Mouse (Mus musculus): ENCODE measurements at regions not wholly inside any gene's neighbourhood (a gene's known extent, or its start where the extent isn't known, plus 50 kb on each side); places are given as distances from the start of the nearest gene placed in this dataset.

DNA sequence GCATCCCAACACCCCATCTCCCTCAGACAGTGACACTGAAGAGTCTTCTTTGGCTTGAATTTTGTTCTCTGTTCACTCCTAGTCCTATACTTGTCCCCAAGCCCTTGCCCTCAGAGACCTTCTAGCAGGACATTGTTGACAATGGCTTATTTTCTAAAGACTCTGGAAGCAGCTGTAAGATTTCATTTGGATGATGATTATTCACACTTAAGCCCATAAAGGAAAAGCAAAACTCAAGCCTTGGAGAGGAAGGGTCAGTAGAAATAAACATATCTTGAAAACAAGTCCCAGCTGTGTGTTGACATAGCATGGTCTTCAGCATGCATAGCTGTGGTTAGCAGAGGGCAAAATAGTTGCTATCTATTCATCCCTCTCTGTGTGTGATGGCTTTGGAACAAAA, 59.9 kb upstream of the Cdh11 start:
- no peak for DNase-seq (ENCODE audit: low read depth, low spot score)

DNA sequence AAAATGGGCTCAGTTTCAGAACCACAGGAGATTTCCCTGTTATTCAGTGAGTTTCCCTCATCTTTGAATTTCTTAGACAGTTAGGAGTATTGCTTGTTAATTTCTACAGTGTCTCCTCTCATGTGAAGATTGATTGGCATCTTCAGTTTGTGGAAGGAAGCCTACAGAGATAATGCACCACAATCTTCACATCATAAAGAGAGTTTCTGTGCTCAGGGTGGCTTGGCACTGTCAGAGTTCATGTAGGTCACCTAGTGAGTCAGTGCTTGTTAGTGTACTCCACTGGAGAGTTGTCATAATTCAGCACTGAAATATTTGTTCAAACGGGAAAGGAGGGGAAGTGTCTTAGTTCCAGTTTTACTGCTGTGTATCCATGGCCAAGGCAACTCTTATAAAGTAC, 74.6 kb upstream of the Cdh11 start:
- DNase-seq (ENCODE audit: low read depth, low spot score): no peak

DNA sequence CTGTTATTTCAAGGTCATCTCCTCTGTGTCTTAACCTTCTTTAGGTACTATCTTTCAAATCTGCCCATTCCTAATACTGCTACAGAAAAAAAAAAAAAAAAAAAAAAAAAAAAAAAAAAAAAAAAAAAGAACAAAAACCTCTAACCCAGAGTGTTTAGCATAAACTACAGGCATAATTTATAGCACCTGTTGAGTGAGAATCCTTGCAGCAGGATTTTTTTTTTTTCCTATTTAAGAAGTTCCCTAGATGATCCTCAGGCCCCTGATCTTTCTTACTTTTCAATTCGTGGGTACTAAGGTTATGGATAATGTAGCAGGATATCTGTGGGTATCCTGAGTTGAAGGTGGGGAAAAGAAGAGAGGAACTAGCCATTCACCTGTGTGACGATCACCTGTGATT, 114.1 kb upstream of the Cdh11 start:
- no peak for DNase-seq (ENCODE audit: low read depth, low spot score)

DNA sequence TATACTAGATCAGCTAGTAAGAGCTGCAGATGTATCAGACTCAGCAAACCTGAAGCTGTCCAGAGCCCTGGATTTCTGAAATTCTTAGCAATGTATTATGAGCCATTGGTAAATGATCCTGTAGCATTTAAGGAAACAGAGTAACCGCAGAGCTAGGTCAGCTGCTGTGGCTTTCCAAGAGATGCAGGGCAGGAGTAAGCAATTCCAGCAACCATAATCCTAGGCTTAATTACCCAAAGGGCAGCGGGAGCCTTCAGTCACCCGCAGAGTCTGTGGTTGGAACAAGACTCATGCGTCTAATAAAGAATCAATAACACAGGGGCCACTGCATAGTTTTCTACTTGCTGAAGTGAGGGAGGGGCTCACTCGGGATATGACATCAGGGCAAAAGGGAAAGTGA, 115.2 kb upstream of the Cdh11 start:
- no peak for DNase-seq (ENCODE audit: low read depth, low spot score)

DNA sequence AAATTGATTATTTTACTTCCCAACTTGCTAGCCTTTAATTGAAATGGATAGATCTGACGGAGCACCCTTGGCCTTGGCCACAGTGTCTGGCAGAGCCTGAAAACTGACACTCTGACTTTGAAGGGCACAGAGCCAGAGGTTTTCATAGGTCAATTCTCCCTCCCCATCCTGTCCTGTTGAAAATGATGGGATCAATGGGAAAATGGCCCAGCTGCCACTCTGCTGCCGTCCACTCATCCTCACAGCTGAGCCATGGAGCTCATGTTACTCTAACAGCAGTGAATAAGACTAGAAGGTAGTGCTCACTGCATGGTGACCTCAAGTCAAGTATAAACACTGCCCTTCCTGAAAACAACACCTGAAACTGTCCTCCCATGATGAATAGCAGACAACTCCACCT, 122.0 kb upstream of the Cdh11 start:
- no peak for DNase-seq (ENCODE audit: low read depth, low spot score)

DNA sequence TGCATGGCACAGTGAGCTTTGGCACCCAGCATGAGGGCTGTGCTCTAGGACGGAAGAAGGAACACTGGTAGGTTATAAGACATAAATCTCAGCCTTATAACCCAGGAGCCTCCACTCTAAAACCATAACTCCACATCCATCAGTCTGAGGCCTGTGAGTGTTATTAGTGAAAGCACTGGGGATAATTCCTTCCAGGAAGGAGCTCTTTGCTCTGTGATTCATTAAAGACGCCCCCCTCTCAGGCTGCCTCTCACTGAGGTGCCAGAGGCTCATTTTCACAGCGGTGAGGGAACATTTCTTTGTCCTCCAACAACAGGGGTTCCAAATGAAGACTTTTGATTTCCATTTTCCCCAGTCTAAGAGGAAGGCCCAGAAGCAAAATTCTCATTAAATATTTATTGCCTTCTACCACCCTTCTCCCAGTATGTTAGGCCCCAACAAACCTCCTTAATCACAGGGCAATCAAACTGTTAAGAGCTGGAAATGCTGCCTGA, 145.9 kb upstream of the Cdh11 start:
- DNase-seq (ENCODE audit: low read depth, low spot score): no peak

DNA sequence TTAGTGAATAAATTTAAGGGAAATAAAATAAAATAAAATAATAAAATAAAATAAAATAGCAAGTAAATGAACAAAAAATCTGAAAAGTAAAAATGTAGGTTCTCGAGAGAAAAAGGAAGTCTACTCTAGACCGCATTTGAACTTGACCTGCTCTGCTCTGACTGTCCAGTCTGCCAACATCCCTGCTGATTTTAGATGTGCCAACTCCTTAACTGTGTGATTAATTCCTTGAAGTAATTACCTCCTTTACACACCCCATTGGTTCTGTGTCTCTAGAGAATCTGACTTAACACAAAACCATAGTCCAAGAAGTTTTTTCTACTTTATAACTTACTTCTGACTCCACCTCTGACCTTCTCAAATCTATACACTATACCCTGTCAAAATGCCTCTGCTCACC, 153.3 kb upstream of the Cdh11 start:
- DNase-seq (ENCODE audit: low read depth, low spot score): no peak

DNA sequence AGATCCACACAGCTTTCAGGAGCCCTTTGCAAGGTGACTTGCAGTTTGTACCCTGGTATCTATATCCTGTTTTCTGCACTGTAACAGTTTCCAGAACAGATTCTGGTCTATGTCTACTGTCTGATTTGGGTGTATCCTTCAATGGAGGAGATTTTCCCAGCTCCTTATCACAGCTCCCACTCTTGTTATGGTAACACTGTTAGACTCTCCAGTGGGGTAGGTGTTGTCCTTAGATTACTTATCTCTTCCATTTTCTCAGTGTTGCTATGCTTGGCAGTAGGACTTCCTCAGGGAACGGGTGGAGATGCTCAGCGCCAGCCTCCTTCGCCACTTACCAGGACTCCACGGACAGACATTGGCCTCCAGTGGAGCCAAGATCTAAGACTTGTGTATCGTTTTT, 160.1 kb upstream of the Cdh11 start:
- DNase-seq (ENCODE audit: low read depth, low spot score): peak; percentile 9

DNA sequence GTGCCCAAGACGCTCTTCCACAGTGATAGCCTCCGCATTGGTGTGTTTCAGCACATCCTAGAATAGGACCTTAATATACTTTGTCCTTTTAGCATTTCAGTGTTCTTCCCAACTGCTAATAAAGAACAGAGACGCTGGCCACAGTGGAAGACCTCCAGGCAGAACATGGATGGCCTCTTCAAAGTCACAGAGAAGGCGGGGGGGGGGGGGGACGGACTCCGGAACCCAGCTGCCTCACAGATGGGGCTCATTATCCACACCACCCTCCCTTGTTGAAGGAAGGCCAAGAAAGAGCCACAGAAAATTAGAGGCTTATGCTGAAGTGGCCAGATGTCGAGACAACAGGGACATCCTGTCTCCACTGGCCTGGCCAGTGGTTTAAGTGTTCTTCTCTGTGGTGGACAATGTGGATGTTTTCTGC, 192.7 kb upstream of the Cdh11 start:
- no peak for DNase-seq (ENCODE audit: low read depth, low spot score)

DNA sequence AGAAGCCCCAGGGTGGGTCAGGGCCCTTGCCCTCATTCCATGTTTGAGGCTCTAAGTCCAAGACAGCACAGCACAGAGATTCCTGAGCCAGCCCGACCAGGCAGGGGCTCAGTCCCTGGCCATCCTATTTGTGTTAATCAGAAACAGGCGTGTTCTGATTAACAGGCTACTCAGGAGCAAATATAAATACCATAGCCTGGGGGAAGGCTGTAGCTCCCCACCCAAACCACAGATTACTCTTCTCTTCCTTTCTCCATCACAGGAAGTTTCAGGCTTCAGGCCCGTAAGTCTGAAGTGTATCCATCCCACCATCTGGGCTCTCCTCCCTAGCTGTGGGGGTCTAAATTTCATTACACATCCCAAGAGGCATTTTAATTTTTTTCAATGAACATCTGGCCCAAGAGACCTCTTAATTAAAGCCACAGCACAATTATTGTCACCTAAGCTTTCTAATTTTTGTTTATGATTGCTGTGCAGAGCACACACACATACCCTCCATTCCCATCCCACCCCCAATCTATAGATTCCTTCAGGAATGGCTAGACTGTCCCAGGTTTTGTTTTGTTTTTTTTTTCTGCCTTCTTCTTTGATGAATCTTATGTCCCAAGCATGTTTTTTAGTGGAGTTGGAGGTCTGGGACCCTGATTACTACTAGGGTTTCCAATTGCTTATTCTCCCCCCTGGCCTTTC, 197.9 kb upstream of the Cdh11 start:
- no peak for DNase-seq (ENCODE audit: low read depth, low spot score)

DNA sequence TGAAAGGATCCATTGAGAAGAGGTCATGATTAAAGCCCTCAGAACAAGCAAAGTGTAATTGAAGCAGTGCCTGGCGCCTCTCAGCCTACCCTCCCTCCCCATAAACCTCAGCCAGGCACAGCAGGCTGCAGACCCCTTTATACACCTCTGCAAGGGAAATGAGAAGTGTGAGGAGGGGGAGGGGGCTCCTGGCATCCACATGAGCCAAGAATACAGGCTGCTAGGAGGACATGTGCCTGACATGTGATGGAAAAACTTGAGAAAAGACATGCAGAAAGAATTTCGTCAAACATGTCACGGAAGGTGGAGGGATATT, 198.4 kb upstream of the Cdh11 start:
- DNase-seq (ENCODE audit: low read depth, low spot score): no peak

DNA sequence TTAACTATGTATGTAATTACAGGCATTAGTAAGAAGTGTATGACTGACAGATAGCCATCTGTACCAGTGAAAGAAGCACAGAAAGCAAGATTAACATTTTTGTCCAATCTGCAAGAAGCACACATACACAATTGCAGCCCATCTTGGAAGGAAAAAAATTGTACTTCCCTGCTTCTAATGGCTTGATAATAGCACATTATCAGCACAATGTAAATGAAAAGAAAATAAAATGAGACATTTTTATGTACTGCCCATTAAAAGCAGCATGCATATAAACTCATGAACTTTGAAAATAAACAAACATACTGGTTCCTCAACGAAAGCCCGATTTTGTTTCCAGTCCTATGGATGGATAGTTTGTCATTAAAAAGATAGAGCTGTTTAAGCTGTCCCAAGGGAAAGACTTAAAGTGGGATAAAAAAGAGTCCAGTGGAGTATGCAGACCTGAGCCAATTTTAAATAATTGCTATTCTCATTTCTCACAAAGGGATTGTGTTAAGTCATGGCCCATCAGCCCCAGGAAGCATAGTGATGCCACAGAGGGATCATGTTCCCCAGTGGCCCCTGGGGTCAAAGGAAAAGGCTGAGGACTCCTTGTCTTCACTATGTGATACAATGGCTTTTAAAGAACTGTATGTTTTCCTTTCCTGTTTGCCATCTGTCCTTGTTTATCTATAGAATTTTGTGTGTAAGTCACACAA, 222.0 kb upstream of the Cdh11 start:
- no peak for DNase-seq (ENCODE audit: low read depth, low spot score)

DNA sequence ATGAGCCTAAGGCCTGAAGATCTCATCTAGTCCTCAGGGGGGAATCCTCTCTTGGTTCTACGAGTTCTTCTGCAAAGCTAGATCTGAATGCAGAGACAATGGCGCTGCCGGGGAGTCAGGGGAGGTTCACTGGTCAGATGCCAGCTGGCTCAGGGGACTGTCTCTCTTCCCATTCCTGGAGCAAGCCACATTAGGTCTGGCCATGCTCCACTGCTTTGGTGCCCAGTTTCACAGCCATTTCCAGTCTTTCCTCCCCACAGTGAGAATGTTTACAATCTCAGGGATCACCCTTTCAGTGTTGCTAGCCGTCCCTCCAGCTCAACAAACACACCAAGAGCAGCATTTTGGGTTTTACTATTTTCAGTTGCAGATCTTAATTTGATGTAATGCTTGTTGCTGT, 233.7 kb upstream of the Cdh11 start:
- DNase-seq (ENCODE audit: low read depth, low spot score): no peak

DNA sequence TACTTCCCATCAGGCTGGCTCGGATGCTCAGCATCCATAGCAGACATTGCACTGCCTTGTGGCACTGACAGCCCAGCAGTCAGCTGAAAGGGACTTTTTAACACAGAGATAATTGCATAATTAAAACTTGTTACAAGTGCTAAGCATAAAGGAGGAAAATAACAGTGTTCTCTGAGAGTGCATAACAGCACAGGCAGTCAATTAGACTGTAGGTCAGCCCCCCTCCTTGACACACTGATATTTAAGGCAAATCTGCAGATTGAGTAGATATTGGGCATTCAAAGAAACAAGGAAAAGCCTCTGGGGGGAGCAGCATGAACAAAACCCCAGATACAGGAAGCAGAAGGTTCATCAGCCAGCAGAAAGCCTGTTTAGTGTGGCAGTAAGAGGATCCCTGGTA, 237.8 kb upstream of the Cdh11 start:
- DNase-seq (ENCODE audit: low read depth, low spot score): no peak

DNA sequence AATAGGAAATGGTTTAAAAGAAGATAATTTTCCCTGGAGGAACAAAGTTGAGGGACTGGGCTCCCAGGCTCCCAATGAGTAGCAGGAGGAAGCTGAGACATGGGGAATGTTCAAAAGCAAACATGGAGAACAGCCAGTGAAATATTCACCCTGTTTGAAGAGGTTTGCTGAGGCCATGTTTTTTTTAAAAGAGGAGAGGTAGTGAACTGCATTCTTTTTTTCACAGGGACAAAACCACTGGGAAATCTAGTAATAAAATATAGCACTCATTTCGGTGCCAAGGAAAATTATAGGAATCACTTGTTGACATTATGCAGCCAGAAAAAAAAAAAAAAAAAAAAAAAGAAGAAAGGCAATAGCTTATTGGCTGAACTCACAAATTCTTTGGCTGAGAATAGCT, 246.3 kb upstream of the Cdh11 start:
- DNase-seq (ENCODE audit: low read depth, low spot score): no peak

DNA sequence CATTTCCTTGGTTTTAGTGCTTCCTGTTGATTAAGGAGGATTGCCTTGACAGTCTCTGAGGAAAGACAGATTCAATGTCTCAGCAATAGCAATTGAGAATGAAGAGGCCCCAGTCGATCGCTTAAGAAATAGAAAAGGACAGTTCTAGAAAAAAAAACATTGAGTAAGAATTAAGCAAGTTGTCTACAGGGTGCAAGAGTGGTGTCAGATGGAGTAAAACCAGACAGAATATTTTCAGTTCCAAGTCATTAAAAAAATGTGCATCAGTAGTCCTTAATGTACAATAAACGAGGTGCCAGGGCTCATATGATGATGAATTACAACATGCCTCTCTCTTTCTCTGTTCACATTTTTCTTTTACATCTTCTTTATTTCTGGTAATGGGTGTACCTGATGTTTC, 248.5 kb upstream of the Cdh11 start:
- no peak for DNase-seq (ENCODE audit: low read depth, low spot score)

DNA sequence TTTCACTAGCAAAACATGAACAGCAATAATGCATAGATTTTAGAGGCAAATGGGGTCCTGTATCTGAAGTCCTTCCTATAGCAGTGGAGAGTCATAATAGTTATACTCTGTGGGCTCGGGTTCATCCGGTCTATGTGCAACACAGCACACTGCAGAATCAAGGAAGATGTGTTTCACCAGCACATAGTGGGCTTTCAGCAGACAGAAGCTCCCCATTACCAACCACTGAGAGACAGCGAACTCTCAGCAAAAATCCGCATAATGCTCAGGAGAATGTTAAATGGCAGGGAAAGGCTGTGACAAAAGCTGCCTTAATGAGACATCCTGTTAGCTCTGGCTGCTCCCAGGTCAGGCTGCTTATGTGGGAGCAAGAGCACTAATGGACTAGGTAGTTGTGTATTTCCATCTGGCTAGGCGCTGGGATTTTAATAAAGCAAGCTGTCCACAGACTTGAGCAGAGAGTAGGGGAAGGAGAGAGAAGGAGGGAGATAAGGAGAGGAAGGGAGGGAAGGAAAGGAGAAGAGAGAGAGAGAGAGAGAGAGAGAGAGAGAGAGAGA, 286.7 kb upstream of the Cdh11 start:
- no peak for DNase-seq (ENCODE audit: low read depth, low spot score)

DNA sequence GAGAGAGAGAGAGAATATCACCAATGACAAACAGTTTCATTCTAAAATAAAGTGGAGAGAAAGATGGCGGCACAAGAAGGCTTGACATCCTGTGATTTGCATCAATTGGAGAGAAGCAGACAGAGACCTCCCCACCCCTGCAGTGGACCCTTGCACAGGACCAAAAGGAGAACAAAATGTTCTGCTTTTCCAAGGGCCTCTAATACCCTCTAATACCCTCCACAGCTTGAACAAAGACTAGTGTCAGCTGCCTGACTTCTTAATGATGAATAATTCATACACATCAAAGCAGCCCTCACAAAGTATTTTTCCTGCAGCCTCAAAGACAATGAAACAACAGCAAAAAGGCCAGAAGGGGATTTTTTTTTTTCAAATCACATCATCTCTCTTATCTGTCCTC, 287.2 kb upstream of the Cdh11 start:
- DNase-seq (ENCODE audit: low read depth, low spot score): no peak

DNA sequence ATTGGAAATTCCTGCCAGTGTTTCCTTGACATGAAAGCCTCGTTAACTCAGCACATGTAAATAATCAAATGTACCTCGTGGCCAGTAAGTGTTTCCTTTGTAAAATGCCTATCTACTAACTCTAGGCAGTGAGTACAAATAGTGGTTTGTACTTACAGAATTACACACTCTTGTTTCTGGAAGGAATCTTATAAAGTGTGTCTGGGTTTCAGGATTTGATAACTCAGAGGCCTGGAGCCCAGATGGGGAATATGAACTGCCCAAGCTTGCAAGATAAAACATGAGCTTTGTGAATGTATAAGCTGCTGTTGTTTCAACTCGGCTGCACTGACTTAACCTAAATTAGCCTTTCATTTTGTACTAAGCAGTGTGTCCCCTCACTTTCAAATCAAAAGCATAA, 293.1 kb upstream of the Cdh11 start:
- DNase-seq (ENCODE audit: low read depth, low spot score): no peak

DNA sequence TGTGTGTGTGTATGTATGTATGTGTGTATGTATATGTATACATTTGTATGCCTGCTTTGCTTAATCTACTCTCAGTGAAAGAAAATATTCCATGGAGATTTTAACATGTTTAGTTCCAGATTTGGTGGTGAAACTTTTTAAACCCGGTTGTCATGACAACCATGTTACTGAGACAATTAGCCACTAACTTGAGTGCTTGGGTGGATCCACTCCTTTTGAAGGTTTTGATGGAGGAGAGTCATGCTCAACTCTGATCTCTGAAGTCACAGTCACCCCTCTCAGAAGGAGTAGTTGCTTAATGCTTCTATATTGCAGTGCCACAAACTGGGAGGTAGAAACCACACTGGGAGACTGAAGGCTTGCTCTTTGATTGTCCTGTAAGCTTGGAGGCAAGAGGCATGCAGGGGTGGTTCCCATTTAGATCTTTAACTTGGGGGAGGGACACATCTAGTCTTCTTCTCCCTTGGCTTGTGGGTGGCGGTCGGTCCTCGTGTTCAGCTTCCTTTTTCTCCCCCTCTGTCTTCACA, 301.6 kb upstream of the Cdh11 start:
- DNase-seq (ENCODE audit: low read depth, low spot score): peak; percentile 47

DNA sequence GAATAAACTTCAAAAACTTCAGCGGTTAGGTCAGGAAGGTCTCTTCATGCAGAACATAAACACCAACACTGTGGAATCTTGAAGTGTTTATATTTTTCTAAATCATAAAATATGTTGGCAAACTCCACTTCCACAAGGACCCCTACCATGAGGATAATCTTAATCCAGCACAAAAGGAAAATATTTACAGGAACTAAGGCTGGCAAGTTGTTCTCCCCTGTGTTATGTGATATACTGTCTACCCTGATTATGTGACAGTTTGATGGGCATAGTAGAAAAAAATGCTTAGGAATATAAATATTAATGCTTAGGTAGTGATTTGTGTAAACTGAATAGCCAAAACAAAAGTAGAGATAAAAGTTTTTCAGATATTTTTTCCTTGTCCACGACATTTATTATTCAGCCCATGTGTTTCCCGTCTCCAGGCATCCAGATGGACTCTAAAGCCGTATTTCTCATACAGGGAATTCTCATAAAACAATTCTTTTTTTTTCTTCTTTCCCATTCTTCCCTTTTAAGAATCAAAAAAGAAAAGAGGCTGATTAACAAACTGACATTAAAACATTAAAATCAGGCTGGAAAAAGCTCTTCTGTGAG, 311.2 kb upstream of the Cdh11 start:
- no peak for DNase-seq (ENCODE audit: low read depth, low spot score)

DNA sequence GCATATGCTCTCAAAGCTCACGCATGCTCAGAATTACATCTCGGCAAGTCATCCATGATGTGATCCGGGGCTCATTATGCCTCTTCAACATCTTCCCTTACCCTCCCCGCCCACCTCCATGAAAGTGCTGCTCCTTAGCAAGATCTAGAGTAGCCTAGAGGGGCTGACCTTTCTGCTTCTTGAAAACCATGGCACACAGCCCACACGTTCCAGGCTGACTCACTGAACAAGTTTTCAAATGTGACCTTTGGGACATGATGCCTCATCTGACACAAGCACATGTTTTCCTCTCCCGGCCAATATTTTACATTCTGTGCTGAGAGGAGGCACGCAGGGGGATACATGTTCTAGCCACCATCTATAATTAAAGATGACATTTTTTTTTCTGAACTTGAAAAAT, 340.1 kb upstream of the Cdh11 start:
- no peak for DNase-seq (ENCODE audit: low read depth, low spot score)

DNA sequence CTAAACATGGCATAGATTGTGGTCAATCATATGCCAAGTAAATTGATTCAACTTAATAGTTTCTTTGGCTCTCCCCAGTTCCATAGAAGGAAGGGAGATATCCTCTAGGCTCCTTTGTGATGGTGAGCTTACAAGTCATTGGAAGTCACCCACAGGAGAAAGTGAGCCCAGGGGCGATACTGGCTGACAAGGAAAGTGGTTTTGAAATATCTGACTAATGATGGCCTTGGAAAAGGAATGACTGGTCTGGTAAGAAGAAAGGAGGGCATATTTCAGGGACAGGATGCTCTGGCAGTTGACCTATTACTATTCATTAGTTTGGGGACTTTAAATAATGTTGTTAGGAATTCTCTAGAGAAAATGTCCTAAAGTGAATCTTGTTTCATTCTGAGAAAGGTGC, 352.7 kb upstream of the Cdh11 start:
- no peak for DNase-seq (ENCODE audit: low read depth, low spot score)
